Mouse (Mus musculus) forebrain, embryonic 16.5 days (tissue): ENCODE results near the gene Colgalt2. TPM values are rescaled to one million over a fixed set of nuclear protein-coding genes. Genes with fewer than 3 reads are reported as not detected.

Experiments
- ATAC-seq: fragments of 200-750 bp; cut with Nextera tagmentation; 2 replicates; pipeline ENCODE4 v1.8.0; 2017; ENCODE audit warnings: mild to moderate bottlenecking, moderate library complexity
- H3K27ac ChIP-seq: fragments of 300-500 bp; sonication (generic); 2 replicates; pipeline ENCODE4 v1.5.1; 2014; ENCODE audit warnings: low read length, control low read depth
- H3K27me3 ChIP-seq: fragments of 300-500 bp; sonication (generic); replicated peaks from 2 replicates; pipeline ENCODE4 v1.6.1; 2014; ENCODE audit warnings: low read length; ENCODE audit not compliant: control insufficient read depth, insufficient read depth
- H3K36me3 ChIP-seq: fragments of 300-500 bp; sonication (generic); 2 replicates; pipeline ENCODE4 v1.6.1; 2014; ENCODE audit not compliant: control insufficient read depth, insufficient read depth
- H3K4me1 ChIP-seq: fragments of 300-500 bp; sonication (generic); replicated peaks from 2 replicates; pipeline ENCODE4 v1.6.1; 2014; ENCODE audit warnings: low read length; ENCODE audit not compliant: control insufficient read depth, insufficient read depth
- H3K4me2 ChIP-seq: fragments of 300-500 bp; sonication (generic); 2 replicates; pipeline ENCODE4 v1.6.1; 2014; ENCODE audit warnings: mild to moderate bottlenecking, low read length, control low read depth
- H3K4me3 ChIP-seq: fragments of 300-500 bp; sonication (generic); replicated peaks from 2 replicates; pipeline ENCODE4 v1.5.1; 2014; ENCODE audit warnings: mild to moderate bottlenecking, low read length, control low read depth
- H3K9ac ChIP-seq: fragments of 300-500 bp; sonication (generic); replicated peaks from 2 replicates; pipeline ENCODE4 v1.6.1; 2014; ENCODE audit warnings: low read depth, low read length, control low read depth
- H3K9me3 ChIP-seq: fragments of 300-500 bp; sonication (generic); 2 replicates; pipeline ENCODE4 v1.6.1; 2016; ENCODE audit warnings: low read length; ENCODE audit not compliant: control insufficient read depth
- WGBS: fragments of 180-500 bp; shearing (Covaris S2); extraction: QIAGEN DNeasy Blood & Tissue Kit; methylation state at CpG from one replicate; pipeline ENCODE4 v1.1.7; 2014; 5-methylcytosine and 5-hydroxymethylcytosine counted together
- polyA plus RNA-seq: library from polyadenylated mRNA; unstranded; fragments of >200 nt; fragmentation: Nextera tagmentation; extraction: Ambion mirVana; gene quantifications from 2 replicates; pipeline ENCODE4 v1.2.1, GENCODE M21; 2015

Gene Colgalt2
- polyA plus RNA-seq, 1 experiment from 2014 or later: 2.4 TPM

- Histone ChIP-seq H3K4me1 (peaks cover 9% of the 10 kb centered on the region), H3K4me3 (no peak overlapping the region), H3K27ac (no peak overlapping the region), H3K4me2 (no peak overlapping the region), H3K9me3 (no peaks in the 10 kb centered on the region), H3K27me3 (no peaks in the 10 kb centered on the region), H3K9ac (no peak overlapping the region), H3K36me3 (no peaks in the 10 kb centered on the region)
- no peak for ATAC-seq
- WGBS: 77% methylated on average over 1 of the region's 1 CpGs
These were observed 14.3 kb downstream of the Colgalt2 start for GRCm38 (mm10) chr1:152413961-152414360.

GRCm38 (mm10) chr1:152414451-152414850 is 14.8 kb downstream of the Colgalt2 start:
- Histone ChIP-seq H3K9ac (no peak overlapping the region), H3K4me3 (no peak overlapping the region), H3K27me3 (no peaks in the 10 kb centered on the region), H3K27ac (no peak overlapping the region), H3K4me2 (no peak overlapping the region), H3K4me1 (peaks cover 9% of the 10 kb centered on the region), H3K36me3 (no peaks in the 10 kb centered on the region), H3K9me3 (no peaks in the 10 kb centered on the region)
- ATAC-seq: peak; percentile 63; the same call in 1 of the 2 replicates
- WGBS: 64% methylated on average over 10 of the region's 10 CpGs

- ATAC-seq: no peak
- Histone ChIP-seq H3K4me3 (no peak overlapping the region), H3K27me3 (no peaks in the 10 kb centered on the region), H3K4me1 (peaks cover 3% of the 10 kb centered on the region; the same call in 1 of the 2 replicates), H3K4me2 (no peak overlapping the region), H3K9ac (no peak overlapping the region), H3K9me3 (no peaks in the 10 kb centered on the region), H3K27ac (no peak overlapping the region), H3K36me3 (no peaks in the 10 kb centered on the region)
- 83% methylated on average over 13 of the region's 13 CpGs for WGBS
These were observed 16.8 kb downstream of the Colgalt2 start for GRCm38 (mm10) chr1:152416306-152416904.

GRCm38 (mm10) chr1:152417602-152418001 is 18.0 kb downstream of the Colgalt2 start:
- H3K36me3 ChIP-seq: no peaks in the 10 kb centered on the region
- no peak overlapping the region for H3K27ac ChIP-seq
- no peak for ATAC-seq
- H3K4me1 ChIP-seq: peaks cover 3% of the 10 kb centered on the region; the same call in 1 of the 2 replicates
- no peaks in the 10 kb centered on the region for H3K9me3 ChIP-seq
- H3K4me2 ChIP-seq: no peak overlapping the region
- 51% methylated on average over 5 of the region's 5 CpGs for WGBS
- H3K4me3 ChIP-seq: no peak overlapping the region
- H3K27me3 ChIP-seq: no peaks in the 10 kb centered on the region
- H3K9ac ChIP-seq: no peak overlapping the region

- H3K4me3 ChIP-seq: no peak overlapping the region
- H3K36me3 ChIP-seq: no peaks in the 10 kb centered on the region
- no peaks in the 10 kb centered on the region for H3K4me1 ChIP-seq
- 0 out of 2 replicates have a peak, but pooled peaks have one; percentile 31 for ATAC-seq
- no peak overlapping the region for H3K4me2 ChIP-seq
- H3K9ac ChIP-seq: no peak overlapping the region
- H3K9me3 ChIP-seq: no peaks in the 10 kb centered on the region
- 74% methylated on average over 3 of the region's 3 CpGs for WGBS
- H3K27ac ChIP-seq: no peak overlapping the region
- H3K27me3 ChIP-seq: no peaks in the 10 kb centered on the region
These were observed 22.7 kb downstream of the Colgalt2 start for GRCm38 (mm10) chr1:152422295-152422694.

- Histone ChIP-seq H3K36me3 (no peaks in the 10 kb centered on the region), H3K27ac (no peak overlapping the region), H3K4me1 (no peaks in the 10 kb centered on the region), H3K4me3 (no peak overlapping the region), H3K9me3 (no peaks in the 10 kb centered on the region), H3K4me2 (no peak overlapping the region), H3K9ac (no peak overlapping the region), H3K27me3 (no peaks in the 10 kb centered on the region)
- WGBS: 93% methylated on average over 3 of the region's 3 CpGs
- no peak for ATAC-seq
These were observed 23.4 kb downstream of the Colgalt2 start for GRCm38 (mm10) chr1:152423052-152423451.

- Histone ChIP-seq H3K9me3 (no peaks in the 10 kb centered on the region), H3K9ac (0 out of 2 replicates have a peak overlapping the region, but pooled peaks have one; percentile 5), H3K4me2 (peak overlapping the region; percentile 39), H3K4me1 (0 out of 2 replicates have a peak, but pooled peaks cover 3% of the 10 kb centered on the region), H3K27ac (no peak overlapping the region), H3K4me3 (0 out of 2 replicates have a peak overlapping the region, but pooled peaks have one; percentile 10), H3K36me3 (no peaks in the 10 kb centered on the region), H3K27me3 (no peaks in the 10 kb centered on the region)
- ATAC-seq: peak; percentile 62
- WGBS: 26% methylated on average over 12 of the region's 12 CpGs
These were observed 28.4 kb downstream of the Colgalt2 start for GRCm38 (mm10) chr1:152427912-152428581.

- Histone ChIP-seq H3K4me1 (0 out of 2 replicates have a peak, but pooled peaks cover 3% of the 10 kb centered on the region), H3K36me3 (no peaks in the 10 kb centered on the region), H3K27ac (no peak overlapping the region), H3K9ac (no peak overlapping the region), H3K9me3 (no peaks in the 10 kb centered on the region), H3K4me2 (no peak overlapping the region), H3K4me3 (no peak overlapping the region), H3K27me3 (no peaks in the 10 kb centered on the region)
- 93% methylated on average over 7 of the region's 7 CpGs for WGBS
- no peak for ATAC-seq
These were observed 30.2 kb downstream of the Colgalt2 start for GRCm38 (mm10) chr1:152429805-152430204.

- Histone ChIP-seq H3K27ac (no peak overlapping the region), H3K36me3 (no peaks in the 10 kb centered on the region)
These were observed 34.5 kb downstream of the Colgalt2 start for GRCm38 (mm10) chr1:152434166-152434565.

More at GRCm38 (mm10) chr1:152434166-152434565, 34.5 kb downstream of the Colgalt2 start:
- WGBS: 79% methylated on average over 4 of the region's 4 CpGs
- Histone ChIP-seq H3K4me1 (no peaks in the 10 kb centered on the region), H3K9ac (no peak overlapping the region), H3K9me3 (no peaks in the 10 kb centered on the region), H3K27me3 (no peaks in the 10 kb centered on the region), H3K4me3 (no peak overlapping the region), H3K4me2 (no peak overlapping the region)
- ATAC-seq: no peak
